Mouse (Mus musculus) lung, adult 2 months (tissue): ENCODE measurements at regions not wholly inside any gene's neighbourhood (a gene's known extent, or its start where the extent isn't known, plus 50 kb on each side); places are given as distances from the start of the nearest gene placed in this dataset.

Experiments used
- CTCF ChIP-seq: fragments of 200-500 bp; IDR thresholded peaks from 2 replicates; pipeline ENCODE4 v1.5.1; 2011; ENCODE audit warnings: mild to moderate bottlenecking, low read length, control low read depth; ENCODE audit not compliant: insufficient read depth
- POLR2A ChIP-seq: fragments of 200-500 bp; IDR thresholded peaks from 2 replicates; pipeline ENCODE4 v1.6.1; 2011; ENCODE audit warnings: low read depth, mild to moderate bottlenecking, control low read depth, low read length, borderline replicate concordance; ENCODE audit errors: extremely low read depth

- no peak for TF ChIP-seq POLR2A
- no peak for TF ChIP-seq CTCF
Measured at GRCm38 (mm10) chr15:7522902-7523786, 124.9 kb upstream of the Egflam start.
